Mouse (Mus musculus) bone marrow, adult 2 months (tissue): ENCODE data around the gene Tshz2. TPM values are rescaled to one million over a fixed set of nuclear protein-coding genes. Genes with fewer than 3 reads are reported as not detected.

Experiments used
- H3K27ac ChIP-seq: fragments of 200-500 bp; 2 replicates; pipeline ENCODE4 v1.5.1; 2012; ENCODE audit warnings: low read depth, mild to moderate bottlenecking, control low read depth, inconsistent platforms, low read length; ENCODE audit not compliant: control insufficient read depth, poor library complexity, insufficient read depth
- H3K4me1 ChIP-seq: fragments of 200-500 bp; 2 replicates; pipeline ENCODE4 v1.6.1; 2011; ENCODE audit warnings: low read length; ENCODE audit not compliant: control insufficient read depth, insufficient read depth
- H3K4me3 ChIP-seq: fragments of 200-500 bp; replicated peaks from 2 replicates; pipeline ENCODE3; 2011; ENCODE audit warnings: mild to moderate bottlenecking, low read depth, low read length, control low read depth; ENCODE audit not compliant: control insufficient read depth
- CTCF ChIP-seq: fragments of 200-500 bp; IDR thresholded peaks from 2 replicates; pipeline ENCODE4 v1.5.1; 2011; ENCODE audit warnings: low read length, control low read depth; ENCODE audit not compliant: control insufficient read depth, insufficient read depth
- POLR2A ChIP-seq: fragments of 200-500 bp; IDR thresholded peaks from 2 replicates; pipeline ENCODE4 v1.6.1; 2011; ENCODE audit warnings: low read depth, mild to moderate bottlenecking, control low read depth, low read length, borderline replicate concordance; ENCODE audit not compliant: control insufficient read depth
- WGBS: fragments of 180-500 bp; shearing (Covaris S2); methylation state at CpG from one replicate; pipeline ENCODE4 v1.1.7; 2018; 5-methylcytosine and 5-hydroxymethylcytosine counted together
- polyA plus RNA-seq: library from polyadenylated mRNA; stranded (reverse); fragments of >200 nt; gene quantifications from 2 replicates; pipeline ENCODE4 v1.2.4, GENCODE M21; 2011; ENCODE audit warnings: low replicate concordance; ENCODE audit not compliant: missing spikeins, insufficient read depth, insufficient read length

The Tshz2 gene
- polyA plus RNA-seq, 1 experiment, result 1.4 TPM

DNA sequence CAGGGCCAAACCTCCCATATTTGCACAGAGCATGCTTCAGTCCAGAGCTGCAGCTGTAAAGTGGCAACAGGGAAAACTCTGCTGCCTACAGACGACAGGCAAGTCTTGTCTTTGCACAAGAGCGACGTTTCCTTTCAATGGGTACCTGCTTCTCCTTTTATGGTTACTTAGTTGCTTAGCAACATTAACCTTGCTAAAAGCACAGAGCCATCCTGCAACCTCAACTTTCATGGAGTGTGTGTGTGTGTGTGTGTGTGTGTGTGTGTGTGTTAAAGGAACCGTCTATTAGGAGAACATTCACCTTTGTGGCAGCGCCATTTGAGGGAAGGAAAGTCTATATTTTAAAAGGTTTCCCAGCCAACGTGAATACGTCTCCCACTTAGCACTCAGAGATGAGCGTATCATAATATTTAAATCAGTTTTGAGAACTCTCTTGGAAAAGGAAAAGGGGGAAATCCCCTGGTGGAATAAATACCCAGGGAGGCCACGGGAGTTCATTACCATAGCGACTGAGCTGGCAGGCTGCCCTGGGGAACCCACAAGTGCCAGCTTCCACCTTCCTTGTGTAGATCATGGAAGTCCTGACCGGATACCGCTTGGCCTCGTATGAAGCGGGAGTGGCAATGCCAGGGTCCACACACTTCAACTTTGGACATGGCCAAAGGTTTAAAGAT lies 295.8 kb downstream of the Tshz2 start:
- 41% methylated on average over 14 of the region's 14 CpGs for WGBS
- H3K4me3 ChIP-seq, result no peak overlapping the region
- TF ChIP-seq POLR2A (no peak), CTCF (no peak)
- H3K4me1 ChIP-seq, result no peaks in the 10 kb centered on the region
- no peak overlapping the region for H3K27ac ChIP-seq

DNA sequence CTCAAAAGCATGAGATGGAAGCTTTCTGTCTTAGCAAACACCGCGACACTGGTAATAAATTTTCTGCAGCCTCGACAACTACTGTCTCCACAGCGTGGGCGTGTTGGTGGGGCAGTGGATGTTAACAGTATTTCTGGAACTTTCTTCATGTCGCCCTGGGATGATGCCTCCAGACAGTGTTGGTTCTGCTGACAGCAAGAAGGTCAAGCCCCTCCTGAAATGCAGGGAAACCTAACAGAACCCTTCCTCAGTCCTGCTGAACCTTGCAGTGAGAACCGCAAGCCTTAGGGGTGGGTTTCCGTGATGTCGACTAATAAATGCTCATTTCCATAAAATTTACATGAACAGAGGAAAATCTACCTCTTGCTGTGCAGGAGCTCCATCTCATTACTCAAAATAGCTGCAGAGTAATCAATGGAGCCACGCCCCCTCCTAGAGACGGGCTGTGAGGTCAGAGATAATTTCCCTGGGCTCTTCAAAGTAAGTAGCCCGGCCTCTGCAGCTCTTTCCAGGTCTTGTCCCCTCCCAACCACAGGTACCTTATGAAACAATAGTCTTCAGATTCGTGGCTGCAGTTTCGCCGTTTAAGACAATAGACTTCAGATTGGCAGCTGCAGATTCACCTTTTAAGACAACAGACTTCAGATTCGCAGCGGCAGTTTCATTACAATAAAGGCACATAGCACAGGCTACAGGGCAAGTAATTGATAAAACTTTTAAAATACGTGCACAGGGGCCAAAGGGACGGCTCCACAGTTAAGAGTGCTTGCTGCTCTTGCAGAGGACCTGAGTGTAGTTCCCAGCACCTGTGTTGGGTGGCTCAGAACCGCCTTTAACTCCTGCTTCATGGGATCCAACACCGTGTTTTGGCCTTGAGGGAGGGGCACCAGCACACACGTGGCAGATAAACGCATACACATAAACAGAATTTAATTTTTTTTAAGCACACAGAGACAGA lies 297.0 kb downstream of the Tshz2 start:
- 47% methylated on average over 23 of the region's 23 CpGs for WGBS
- Histone ChIP-seq H3K4me3 (no peak overlapping the region), H3K4me1 (no peaks in the 10 kb centered on the region), H3K27ac (no peak overlapping the region)
- no peak for TF ChIP-seq CTCF
- no peak for TF ChIP-seq POLR2A

DNA sequence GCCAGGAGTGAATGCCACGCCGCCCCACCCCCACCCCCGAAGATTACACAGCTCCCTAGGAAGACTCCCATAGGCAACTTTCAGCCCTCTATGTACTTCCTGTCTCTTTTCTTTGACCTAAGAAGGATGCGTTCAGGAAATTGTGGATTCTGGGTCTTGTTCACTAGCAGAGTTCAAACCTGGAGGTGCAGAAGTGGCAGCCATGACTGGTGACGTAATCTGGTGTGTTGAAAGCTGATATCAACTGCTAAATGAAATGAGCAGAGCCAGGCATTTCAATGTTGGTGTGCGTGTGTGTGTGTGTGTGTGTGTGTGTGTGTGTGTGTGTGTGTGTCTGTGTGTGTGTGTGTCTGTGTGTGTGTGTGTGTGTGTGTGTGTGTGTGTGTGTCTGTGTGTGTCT lies 302.8 kb downstream of the Tshz2 start:
- Histone ChIP-seq H3K4me3 (no peak overlapping the region), H3K4me1 (no peaks in the 10 kb centered on the region), H3K27ac (no peak overlapping the region)
- no peak for TF ChIP-seq CTCF
- no peak for TF ChIP-seq POLR2A
- 52% methylated on average over 6 of the region's 6 CpGs for WGBS

DNA sequence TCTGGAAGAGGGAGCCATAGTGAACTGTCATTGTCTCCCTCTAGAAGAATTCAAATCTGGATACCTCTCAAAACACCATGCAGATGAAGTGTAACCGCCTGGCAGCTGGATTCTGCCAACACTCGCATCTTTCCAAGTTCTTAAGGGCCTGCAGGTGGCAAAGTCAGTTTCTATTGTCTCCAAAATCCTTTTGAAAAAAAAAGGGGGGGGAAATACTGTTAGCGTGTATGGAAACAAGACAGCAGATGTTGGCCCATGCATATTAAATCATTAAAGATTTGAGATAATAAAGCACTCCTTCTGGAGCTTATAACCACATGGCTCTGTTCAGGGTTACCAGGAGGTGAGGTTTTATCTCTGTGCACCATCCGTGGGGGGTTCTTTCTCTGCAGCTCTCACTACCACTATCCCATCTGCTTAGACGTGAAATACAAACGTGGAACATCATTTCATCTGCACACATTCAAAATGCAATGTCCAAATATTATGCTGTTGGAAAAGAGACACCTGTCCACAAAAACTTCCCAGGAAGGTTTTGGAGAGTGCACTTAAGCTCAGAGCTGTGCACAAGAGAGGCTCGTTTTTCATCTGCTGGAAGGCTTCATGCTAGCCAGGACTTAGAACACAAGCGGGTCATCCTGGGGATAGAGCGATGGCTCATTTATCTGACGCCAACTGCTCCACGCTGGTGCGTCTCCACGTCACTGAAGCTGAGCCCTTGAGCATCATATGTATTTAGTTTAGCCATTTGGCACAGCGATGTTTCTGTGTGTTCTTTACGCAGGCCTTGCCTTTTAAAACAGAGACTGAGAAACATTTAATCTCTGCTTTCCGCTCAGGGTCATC lies 307.7 kb downstream of the Tshz2 start:
- WGBS, result 82% methylated on average over 16 of the region's 16 CpGs
- Histone ChIP-seq H3K4me3 (no peak overlapping the region), H3K4me1 (no peaks in the 10 kb centered on the region), H3K27ac (no peak overlapping the region)
- no peak for TF ChIP-seq CTCF
- no peak for TF ChIP-seq POLR2A

DNA sequence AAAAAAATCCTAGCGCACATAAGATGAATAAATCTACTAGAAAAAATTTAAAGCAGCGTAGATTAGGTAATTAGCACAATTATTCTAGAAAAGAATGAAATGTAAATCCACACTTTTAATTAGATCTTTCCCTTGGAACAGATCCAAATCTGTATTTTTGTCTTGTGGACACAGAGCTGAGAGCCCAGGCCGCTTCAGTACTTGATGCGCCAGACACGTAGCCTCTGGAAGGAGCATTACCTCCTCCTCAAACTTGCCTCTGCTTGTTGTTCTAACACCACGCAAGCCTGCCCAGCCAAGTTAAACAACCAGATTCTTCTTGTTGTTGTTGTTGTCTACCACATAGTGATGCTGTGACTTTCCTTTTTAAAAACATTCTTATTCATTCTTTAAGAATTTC lies 310.9 kb downstream of the Tshz2 start:
- TF ChIP-seq CTCF, result no peak
- TF ChIP-seq POLR2A, result no peak
- 95% methylated on average over 6 of the region's 6 CpGs for WGBS
- no peak overlapping the region for H3K4me3 ChIP-seq
- no peaks in the 10 kb centered on the region for H3K4me1 ChIP-seq
- H3K27ac ChIP-seq, result no peak overlapping the region

DNA sequence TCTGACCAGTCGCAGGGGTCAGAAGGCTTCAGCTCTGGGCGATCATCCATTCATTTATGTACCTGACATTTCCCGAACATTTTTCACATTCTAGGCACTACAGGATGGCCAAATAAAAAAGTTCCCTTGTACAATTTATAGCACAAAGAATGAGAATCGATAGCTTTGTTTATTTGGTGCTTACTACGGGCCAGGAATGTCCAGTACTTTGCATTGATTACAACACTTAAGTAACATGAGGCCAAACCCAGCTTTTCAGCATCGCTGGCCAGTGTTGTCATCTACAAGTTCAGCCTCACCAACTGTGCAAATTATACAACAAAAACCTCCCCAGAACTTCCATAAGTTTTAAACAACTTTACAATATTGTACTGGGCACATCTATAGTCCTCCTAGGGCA lies 315.3 kb downstream of the Tshz2 start:
- no peak for TF ChIP-seq POLR2A
- TF ChIP-seq CTCF, result no peak
- Histone ChIP-seq H3K4me3 (no peak overlapping the region), H3K27ac (no peak overlapping the region), H3K4me1 (no peaks in the 10 kb centered on the region)
- 78% methylated on average over 6 of the region's 6 CpGs for WGBS

DNA sequence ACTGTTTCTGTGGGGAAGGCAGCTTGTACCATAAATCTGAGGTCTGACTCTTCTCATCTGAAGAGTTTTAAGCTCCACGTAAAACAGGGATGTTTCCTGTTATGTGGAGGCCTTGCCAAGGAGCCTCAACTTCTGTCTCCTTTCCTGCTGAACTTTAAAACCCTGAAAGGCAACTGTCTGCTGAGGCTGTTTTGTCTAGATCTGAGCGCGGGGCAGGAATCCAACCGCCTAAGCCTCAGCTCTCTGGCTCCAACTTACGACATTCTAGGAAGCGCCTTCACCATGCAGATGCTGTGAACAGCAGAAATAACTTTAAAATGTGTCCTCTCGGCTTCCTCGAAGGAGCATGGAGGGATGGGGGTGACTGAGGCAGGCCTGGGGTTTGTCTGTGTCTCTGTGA lies 318.2 kb downstream of the Tshz2 start:
- Histone ChIP-seq H3K4me3 (no peak overlapping the region), H3K4me1 (no peaks in the 10 kb centered on the region), H3K27ac (no peak overlapping the region)
- WGBS, result 76% methylated on average over 8 of the region's 8 CpGs
- no peak for TF ChIP-seq CTCF
- TF ChIP-seq POLR2A, result no peak

DNA sequence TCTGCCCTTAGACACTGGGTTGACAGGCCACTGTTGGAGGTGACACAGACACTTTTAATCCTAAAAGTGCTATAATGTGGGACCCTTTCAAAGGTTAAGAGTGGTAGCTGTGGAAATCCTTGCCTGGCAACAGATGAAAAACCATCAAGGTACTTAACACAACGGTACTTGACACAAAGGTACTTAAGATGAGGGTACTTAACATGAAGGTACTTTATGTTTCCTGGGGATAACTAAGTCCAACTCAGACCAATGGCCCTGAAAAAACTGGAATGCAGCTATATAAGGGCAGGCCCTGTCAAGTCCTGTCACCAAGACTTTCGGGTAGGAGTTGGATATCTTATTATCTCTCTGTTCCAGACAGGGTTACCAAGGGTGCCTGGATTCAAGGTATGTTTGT lies 320.2 kb downstream of the Tshz2 start:
- TF ChIP-seq POLR2A, result no peak
- TF ChIP-seq CTCF, result no peak

More for the DNA sequence above, 320.2 kb downstream of the Tshz2 start:
- H3K4me3 ChIP-seq, result no peak overlapping the region
- H3K4me1 ChIP-seq, result no peaks in the 10 kb centered on the region
- whole genome bisulfite sequencing, result 77% methylated on average over 2 of the region's 2 CpGs
- H3K27ac ChIP-seq, result no peak overlapping the region
